Mouse (Mus musculus) lung, adult 18-20 months (tissue): ENCODE results near the gene Tex14.
"Not testable (repeated sequence)": the region's sequence is repeated elsewhere in the genome, so short reads cannot be mapped to it uniquely, and the experiment has no call there.

ENCODE experiments used
- DNase-seq, 2 experiments: peaks; one replicate each; pipeline ENCODE4 v3.0.0; 2022; ENCODE audit warnings: mixed read lengths in 2 of 2

Tex14 gene

GRCm38 (mm10) chr11:87472058-87472457, 67.2 kb downstream of the Tex14 start:
- DNase-seq: not testable (repeated sequence)

GRCm38 (mm10) chr11:87479172-87479571, 74.3 kb downstream of the Tex14 start:
- not testable (repeated sequence) for DNase-seq

DNA sequence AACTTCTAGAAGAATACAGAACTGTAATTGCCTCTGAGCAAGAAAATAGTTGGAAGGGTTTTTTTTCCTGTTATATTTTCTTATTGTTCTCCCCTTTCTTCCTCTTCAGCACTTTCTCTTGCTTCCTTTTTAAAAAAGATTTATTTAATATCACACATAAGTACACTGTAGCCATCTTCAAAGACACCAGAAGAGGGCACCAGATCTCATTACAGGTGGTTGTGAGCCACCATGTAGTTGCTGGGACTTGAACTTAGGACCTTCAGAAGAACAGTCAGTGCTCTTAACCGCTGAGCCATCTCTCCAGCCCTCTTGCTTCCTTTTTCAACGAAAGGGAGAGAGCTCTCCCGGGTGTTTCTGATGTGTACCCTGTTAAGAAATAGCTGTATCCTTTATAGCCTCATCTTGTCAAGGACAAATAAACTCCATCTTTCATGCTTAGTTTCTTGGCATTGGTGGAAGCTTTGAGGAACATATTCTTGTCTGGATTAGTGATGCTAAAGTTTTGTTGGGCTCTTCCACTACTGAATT, 79.0 kb downstream of the Tex14 start:
- no peak for DNase-seq

DNA sequence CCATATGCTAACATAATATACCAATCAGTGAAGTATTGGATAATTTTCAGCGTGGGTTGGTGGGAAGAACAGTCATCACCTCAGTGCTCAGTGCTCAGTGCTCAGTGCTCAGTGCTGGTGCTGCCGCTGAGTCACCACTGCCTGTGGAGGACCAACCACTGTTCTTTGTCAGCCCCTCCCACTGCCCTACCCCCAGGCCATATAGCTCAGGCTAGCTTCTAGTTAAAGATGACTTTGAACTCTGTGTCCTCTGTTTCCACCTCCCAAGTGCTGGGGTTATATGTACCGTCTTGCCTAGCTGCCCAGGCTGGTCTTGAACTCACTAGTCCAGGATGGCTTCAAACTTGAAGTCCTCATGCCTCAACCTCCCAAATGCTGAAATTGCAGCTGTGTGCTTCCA, 84.1 kb downstream of the Tex14 start:
- DNase-seq: no peak

- no peak for DNase-seq
Measured at GRCm38 (mm10) chr11:87504690-87505214, 99.9 kb downstream of the Tex14 start.

DNA sequence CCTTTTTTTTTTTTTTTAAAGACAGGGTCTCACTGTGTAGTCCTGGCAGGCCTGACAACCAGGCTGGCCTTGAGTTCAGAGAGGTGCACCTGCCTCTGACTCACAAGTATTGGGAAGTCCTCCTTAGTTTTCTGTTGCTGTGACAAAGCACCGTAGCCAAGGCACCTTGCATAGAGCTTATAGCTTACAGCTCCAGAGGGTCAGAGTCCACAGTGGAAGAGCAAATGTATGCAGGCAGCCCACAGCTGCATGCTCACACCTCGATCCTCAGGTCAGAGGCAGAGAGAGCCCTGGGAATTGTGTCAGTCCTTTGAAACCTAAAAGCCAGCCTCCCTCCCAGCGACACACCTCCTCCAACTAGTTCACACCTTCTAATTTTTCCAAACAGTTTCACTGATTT, 101.6 kb downstream of the Tex14 start:
- no peak for DNase-seq

- no peak for DNase-seq
Measured at GRCm38 (mm10) chr11:87507043-87507442, 102.2 kb downstream of the Tex14 start.

- peak; percentile 33 to 51 for DNase-seq
Measured at GRCm38 (mm10) chr11:87519260-87519659, 114.4 kb downstream of the Tex14 start.

- DNase-seq: no peak
Measured at GRCm38 (mm10) chr11:87523466-87523865, 118.6 kb downstream of the Tex14 start.

GRCm38 (mm10) chr11:87523967-87524366, 119.1 kb downstream of the Tex14 start:
- no peak for DNase-seq

GRCm38 (mm10) chr11:87524780-87525179, 119.9 kb downstream of the Tex14 start:
- no peak for DNase-seq

DNA sequence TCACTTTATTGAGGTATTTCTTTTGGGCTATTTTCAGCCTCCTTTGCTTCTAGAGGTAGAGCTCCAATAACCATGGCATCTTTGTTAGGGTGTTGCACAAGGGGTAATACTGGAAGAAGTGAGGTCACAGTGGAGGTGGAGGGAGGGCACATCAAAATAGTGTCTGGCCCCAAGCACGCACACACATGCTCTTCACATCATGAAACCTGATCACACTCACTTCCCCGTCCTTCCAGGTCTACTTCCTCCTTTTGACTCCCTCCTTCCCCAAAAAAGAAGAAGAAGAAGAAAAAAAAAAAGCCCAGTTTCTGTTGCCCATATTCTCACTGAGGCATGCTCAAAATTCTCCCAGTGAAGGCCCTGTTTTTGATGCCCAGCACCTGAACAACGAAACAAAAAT, 122.5 kb downstream of the Tex14 start:
- DNase-seq: no peak

DNA sequence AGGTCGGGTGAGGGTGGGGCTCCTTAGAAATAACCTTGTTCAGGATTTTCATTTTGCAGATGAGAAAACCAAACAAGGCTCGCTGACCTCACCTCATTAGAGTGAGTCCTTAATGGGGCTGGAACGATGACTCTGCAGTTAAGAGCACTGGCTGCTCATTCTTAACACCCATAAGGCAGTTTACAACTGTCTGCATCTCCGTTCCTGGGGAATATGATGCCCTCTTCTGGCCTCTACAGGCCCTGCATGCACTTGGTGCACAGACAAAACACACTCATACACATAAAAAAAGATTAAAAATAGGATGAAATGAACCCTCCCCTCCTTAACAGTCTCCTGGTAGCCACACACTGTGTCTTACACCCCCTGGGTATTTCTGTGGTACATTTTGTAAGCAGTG, 123.1 kb downstream of the Tex14 start:
- DNase-seq: no peak

GRCm38 (mm10) chr11:87531695-87532094, 126.8 kb downstream of the Tex14 start:
- no peak for DNase-seq

GRCm38 (mm10) chr11:87542285-87542684, 137.4 kb downstream of the Tex14 start:
- no peak for DNase-seq

DNA sequence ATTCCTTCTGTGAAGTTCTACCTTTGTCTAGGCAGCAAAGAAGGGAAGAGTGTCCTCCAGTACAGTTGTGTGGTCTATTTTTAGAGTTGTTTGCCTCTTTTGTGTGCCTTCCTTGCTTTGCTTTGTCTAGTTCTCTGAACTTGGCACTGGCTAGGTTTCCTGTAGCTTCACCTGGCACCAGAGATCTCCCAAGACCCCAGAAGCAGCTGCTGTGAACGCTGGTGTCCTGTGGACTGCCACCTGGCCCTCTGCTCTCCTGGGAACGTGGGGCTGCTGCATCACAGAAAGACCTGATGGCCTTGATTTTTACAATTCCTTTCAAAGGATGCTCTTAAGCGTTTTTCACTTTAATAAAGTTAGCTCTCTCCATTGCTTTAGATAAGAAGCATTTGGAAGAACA, 138.0 kb downstream of the Tex14 start:
- DNase-seq: no peak

DNA sequence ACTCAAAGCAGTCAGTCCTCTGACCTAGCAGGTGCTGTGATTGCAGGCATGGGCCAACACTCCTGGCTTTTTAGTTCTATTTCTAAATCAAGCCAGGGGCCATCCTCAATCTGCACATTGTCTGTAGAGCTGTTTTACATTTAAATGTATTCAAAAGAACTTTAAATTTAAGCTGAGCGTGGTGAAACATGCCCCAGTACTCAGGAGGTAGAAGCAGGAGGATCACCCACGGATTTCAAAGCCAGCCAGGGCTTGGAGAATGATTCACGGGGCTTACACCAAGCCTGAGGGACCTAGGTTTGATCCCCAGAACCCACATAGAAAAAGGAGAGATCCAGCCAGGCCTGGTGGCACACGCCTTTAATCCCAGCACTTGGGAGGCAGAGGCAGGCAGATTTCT, 148.5 kb downstream of the Tex14 start:
- DNase-seq: no peak

DNA sequence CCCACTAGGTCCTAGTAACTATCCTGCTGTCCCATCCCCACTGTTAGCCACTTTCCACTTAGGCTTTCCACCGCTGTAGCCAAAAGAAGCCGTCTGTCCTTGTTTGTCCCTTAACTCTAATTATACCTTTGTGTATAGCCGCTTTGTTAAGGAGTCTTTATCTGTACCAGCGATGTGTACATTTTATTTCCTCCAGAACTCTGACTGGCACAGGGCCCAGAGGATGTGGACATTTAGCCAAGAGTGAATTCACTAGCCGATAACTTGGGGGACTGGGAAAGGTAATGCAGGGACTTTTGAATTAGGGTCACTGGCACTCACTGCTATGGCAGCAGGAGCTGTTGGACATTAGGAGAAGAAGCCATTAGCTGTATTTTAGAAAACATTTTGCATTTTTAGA, 149.5 kb downstream of the Tex14 start:
- peak; percentile 59 to 67 for DNase-seq

- no peak for DNase-seq
Measured at GRCm38 (mm10) chr11:87555106-87555703, 150.3 kb downstream of the Tex14 start.

GRCm38 (mm10) chr11:87561208-87561607, 156.3 kb downstream of the Tex14 start:
- no peak for DNase-seq

- DNase-seq: no peak
Measured at GRCm38 (mm10) chr11:87566501-87566900, 161.6 kb downstream of the Tex14 start, which contains the start of gene Gm11492. Gene Gm11492 (plus strand): TSS chr11:87566653.

GRCm38 (mm10) chr11:87568255-87568953, 163.5 kb downstream of the Tex14 start, which contains the start of gene Sept4:
Gene Sept4 (plus strand): TSS chr11:87568903.
- no peak for DNase-seq

DNA sequence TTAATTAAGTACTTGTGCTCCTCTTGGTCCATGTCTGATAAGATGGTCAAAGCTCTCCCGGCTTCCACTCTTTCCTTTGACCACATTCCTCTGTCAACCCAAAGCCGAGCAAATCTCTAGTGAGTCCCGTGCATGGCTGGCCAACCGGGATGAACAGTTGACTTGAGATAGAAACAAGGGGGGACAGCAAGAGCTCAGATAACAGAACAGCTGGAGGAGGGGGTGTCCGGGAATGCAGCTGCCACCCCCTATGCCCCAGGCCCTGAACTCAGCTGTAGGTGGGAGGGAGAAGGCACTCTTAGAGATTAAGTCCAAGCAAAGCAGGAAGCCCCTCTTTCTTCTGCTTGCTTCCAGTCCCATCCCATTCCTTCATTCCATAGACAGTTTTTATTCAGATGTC, 165.9 kb downstream of the Tex14 start:
- no peak for DNase-seq

- DNase-seq: no peak
Measured at GRCm38 (mm10) chr11:87571361-87571950, 166.6 kb downstream of the Tex14 start.
